Mouse (Mus musculus) hematopoietic stem cell, adult 5-6 weeks (primary cell): ENCODE measurements around the gene Fam78b. TPM values are rescaled to one million over a fixed set of nuclear protein-coding genes. Genes with fewer than 3 reads are reported as not detected.

Experiments used
- ATAC-seq, 2 experiments: fragments of 125-278 bp in 1 of 2; replicated peaks in 1 of 2; 2 replicates each; pipeline ENCODE4 v1.8.0; 2016 to 2017; ENCODE audit warnings: inconsistent platforms in 2 of 2, mild to moderate bottlenecking in 2 of 2, moderate number of reproducible peaks in 2 of 2, low read depth in 1 of 2, moderate TSS enrichment in 1 of 2; ENCODE audit not compliant: low FRiP score in 2 of 2, poor library complexity in 2 of 2, severe bottlenecking in 2 of 2, insufficient read depth in 1 of 2, low TSS enrichment in 1 of 2
- total RNA-seq: library from RNA; stranded (forward); fragments of 172-1452, 232-1000 nt; gene quantifications from 2 replicates; pipeline ENCODE4 v1.2.3, GENCODE M21; 2017

The Fam78b gene
- total RNA-seq, 1 experiment from 2014 or later = 0.20 TPM

GRCm38 (mm10) chr1:167022001-167022424 lies 20.8 kb downstream of the Fam78b start:
- no peak for ATAC-seq

- ATAC-seq = no peak; a peak in 1 of 4 replicates
These were observed 21.4 kb downstream of the Fam78b start for GRCm38 (mm10) chr1:167022541-167023121.

GRCm38 (mm10) chr1:167023794-167024193 lies 22.6 kb downstream of the Fam78b start:
- no peak for ATAC-seq

- ATAC-seq = no peak
These were observed 23.7 kb downstream of the Fam78b start for GRCm38 (mm10) chr1:167024961-167025360.

GRCm38 (mm10) chr1:167032046-167032648 lies 30.9 kb downstream of the Fam78b start:
- ATAC-seq = no peak

- no peak for ATAC-seq
These were observed 33.2 kb downstream of the Fam78b start for GRCm38 (mm10) chr1:167034435-167034834.

GRCm38 (mm10) chr1:167042558-167042957 lies 41.3 kb downstream of the Fam78b start:
- ATAC-seq = no peak

GRCm38 (mm10) chr1:167046169-167046927 lies 45.1 kb downstream of the Fam78b start:
- no peak for ATAC-seq

- no peak for ATAC-seq
These were observed 49.6 kb downstream of the Fam78b start for GRCm38 (mm10) chr1:167050859-167051258.

- no peak for ATAC-seq
These were observed 52.8 kb downstream of the Fam78b start for GRCm38 (mm10) chr1:167054029-167054428.

- ATAC-seq = no peak
These were observed 56.3 kb downstream of the Fam78b start for GRCm38 (mm10) chr1:167057543-167057942.

GRCm38 (mm10) chr1:167059550-167060285 lies 58.5 kb downstream of the Fam78b start:
- ATAC-seq = no peak

GRCm38 (mm10) chr1:167063971-167064370 lies 62.8 kb downstream of the Fam78b start:
- ATAC-seq = no peak

- ATAC-seq = no peak
These were observed 64.3 kb downstream of the Fam78b start for GRCm38 (mm10) chr1:167065541-167065940.

- ATAC-seq = no peak
These were observed 64.8 kb downstream of the Fam78b start for GRCm38 (mm10) chr1:167065986-167066385.

GRCm38 (mm10) chr1:167066933-167067341 lies 65.7 kb downstream of the Fam78b start:
- no peak for ATAC-seq

- no peak for ATAC-seq
These were observed 68.5 kb downstream of the Fam78b start for GRCm38 (mm10) chr1:167069741-167070140.

GRCm38 (mm10) chr1:167070306-167070705 lies 69.1 kb downstream of the Fam78b start:
- peak; percentile 48 to 49; a peak in 2 of 4 replicates for ATAC-seq
